Mouse (Mus musculus): ENCODE results near the gene Fstl1. TPM values are rescaled to one million over a fixed set of nuclear protein-coding genes. Genes with fewer than 3 reads are reported as not detected.

Fstl1 gene
- total and polyA plus RNA-seq, 3 experiments, result 0.34 to 0.87 (median 0.59) TPM

GRCm38 (mm10) chr16:37787558-37788194 is 11.0 kb downstream of the Fstl1 start:
- Histone ChIP-seq H3K4me3 (replicated peaks in 1 of 3; ENCODE audit: low read depth in 2 of 3, low read length in 2 of 3, poor library complexity in 1 of 3) (no peak overlapping the region), H3K9me3 (replicated peaks; ENCODE audit: low read length) (no peaks in the 10 kb centered on the region), H3K4me2 (ENCODE audit: insufficient read depth, low read depth, poor library complexity, severe bottlenecking) (no peak overlapping the region), H3K4me1 (ENCODE audit: control insufficient read depth in 1 of 2, insufficient read depth in 2 of 2) (peaks cover 3 to 4% of the 10 kb centered on the region in 2 experiments; a peak in 1 of 4 replicates), H3K27me3 (replicated peaks) (peaks cover 2% of the 10 kb centered on the region), H3K27ac (ENCODE audit: insufficient read depth, low read depth) (no peak overlapping the region), H3K79me2 (replicated peaks; ENCODE audit: control insufficient read depth, extremely low read depth, insufficient read depth, poor library complexity, severe bottlenecking) (no peaks in the 10 kb centered on the region), H3K36me3 (replicated peaks in 1 of 2; ENCODE audit: control insufficient read depth in 1 of 2, insufficient read depth in 1 of 2, low read length in 1 of 2) (no peaks in the 10 kb centered on the region), H3K9ac (ENCODE audit: insufficient read depth, low read depth) (no peak overlapping the region)
- in situ Hi-C loops (cut with MboI; ENCODE audit: low pct_ligation_motif_present, low pct_unique_long_range_greater_than_20kb, low sequenced_read_pairs), result no loop called here
- DNase-seq (ENCODE audit: extremely low read depth), result no peak
- dilution Hi-C loops (cut with MboI; ENCODE audit: extremely low pct_ligation_motif_present, extremely low pct_unique_long_range_greater_than_20kb, low sequenced_read_pairs), result no loop called here
- TF ChIP-seq IRF4 (IDR thresholded peaks at IDR 0.05; ENCODE audit: low read depth, low read length) (no peak), TBP (conservative IDR thresholded peaks at IDR 0.05; ENCODE audit: low read depth, low read length) (no peak), SIN3A (IDR thresholded peaks at IDR 0.05; ENCODE audit: low read length) (no peak), GABPA (IDR thresholded peaks at IDR 0.05; ENCODE audit: insufficient replicate concordance, low read depth, low read length) (no peak), ELF1 (IDR thresholded peaks at IDR 0.05; ENCODE audit: low read depth, low read length) (no peak), ZKSCAN1 (IDR thresholded peaks at IDR 0.05; ENCODE audit: borderline replicate concordance, low read depth, low read length) (no peak), TCF12 (IDR thresholded peaks at IDR 0.05; ENCODE audit: low read depth, low read length) (no peak), USF2 (conservative IDR thresholded peaks at IDR 0.05; ENCODE audit: low read depth, low read length) (no peak), RAD21 (IDR thresholded peaks at IDR 0.05; ENCODE audit: low read depth, low read length) (no peak), MAFK (IDR thresholded peaks at IDR 0.05; ENCODE audit: insufficient replicate concordance, low read length) (no peak), ZNF384 (IDR thresholded peaks at IDR 0.05; ENCODE audit: low read depth, low read length) (no peak), CHD2 (IDR thresholded peaks at IDR 0.05; ENCODE audit: low read length) (no peak), SMC3 (IDR thresholded peaks at IDR 0.05; ENCODE audit: low read depth, low read length) (no peak), CHD1 (IDR thresholded peaks at IDR 0.05; ENCODE audit: low read depth, low read length) (no peak), ZMIZ1 (IDR thresholded peaks at IDR 0.05; ENCODE audit: low read depth, low read length) (no peak), NELFE (IDR thresholded peaks at IDR 0.05; ENCODE audit: low read depth, low read length) (no peak), ZC3H11A (IDR thresholded peaks at IDR 0.05; ENCODE audit: low read depth, low read length) (no peak), HCFC1 (IDR thresholded peaks at IDR 0.05; ENCODE audit: low read depth, low read length) (no peak)

GRCm38 (mm10) chr16:37788367-37789014 is 11.8 kb downstream of the Fstl1 start:
- Histone ChIP-seq H3K4me3 (replicated peaks in 1 of 3; ENCODE audit: low read depth in 2 of 3, low read length in 2 of 3, poor library complexity in 1 of 3) (no peak overlapping the region), H3K79me2 (replicated peaks; ENCODE audit: control insufficient read depth, extremely low read depth, insufficient read depth, poor library complexity, severe bottlenecking) (no peaks in the 10 kb centered on the region), H3K9me3 (replicated peaks; ENCODE audit: low read length) (no peaks in the 10 kb centered on the region), H3K9ac (ENCODE audit: insufficient read depth, low read depth) (no peak overlapping the region), H3K4me2 (ENCODE audit: insufficient read depth, low read depth, poor library complexity, severe bottlenecking) (no peak overlapping the region), H3K27me3 (replicated peaks) (peaks cover 2% of the 10 kb centered on the region), H3K27ac (ENCODE audit: insufficient read depth, low read depth) (no peak overlapping the region), H3K36me3 (replicated peaks in 1 of 2; ENCODE audit: control insufficient read depth in 1 of 2, insufficient read depth in 1 of 2, low read length in 1 of 2) (no peaks in the 10 kb centered on the region), H3K4me1 (ENCODE audit: control insufficient read depth in 1 of 2, insufficient read depth in 2 of 2) (peaks cover 3 to 4% of the 10 kb centered on the region in 2 experiments; a peak in 1 of 4 replicates)
- in situ Hi-C loops (cut with MboI; ENCODE audit: low pct_ligation_motif_present, low pct_unique_long_range_greater_than_20kb, low sequenced_read_pairs), result no loop called here
- TF ChIP-seq UBTF (IDR thresholded peaks at IDR 0.05; ENCODE audit: low read depth, low read length), result no peak
- TF ChIP-seq IRF4 (IDR thresholded peaks at IDR 0.05; ENCODE audit: low read depth, low read length), result no peak
- TF ChIP-seq CTCF (conservative IDR thresholded peaks at IDR 0.05 in 1 of 2, IDR thresholded peaks at IDR 0.05 in 1 of 2; ENCODE audit: low read depth in 2 of 2, low read length in 2 of 2), result no peak
- TF ChIP-seq JUND (conservative IDR thresholded peaks at IDR 0.05; ENCODE audit: low read depth, low read length), result no peak
- no peak for TF ChIP-seq USF2 (conservative IDR thresholded peaks at IDR 0.05; ENCODE audit: low read depth, low read length)
- no peak for TF ChIP-seq EP300 (IDR thresholded peaks at IDR 0.05; ENCODE audit: low read length)
- no peak for TF ChIP-seq ZKSCAN1 (IDR thresholded peaks at IDR 0.05; ENCODE audit: borderline replicate concordance, low read depth, low read length)
- no peak for TF ChIP-seq POLR2AphosphoS2 (IDR thresholded peaks at IDR 0.05; ENCODE audit: low read depth, low read length)
- TF ChIP-seq NRF1 (IDR thresholded peaks at IDR 0.05; ENCODE audit: low read depth, low read length), result no peak
- TF ChIP-seq SIN3A (IDR thresholded peaks at IDR 0.05; ENCODE audit: low read length), result no peak
- TF ChIP-seq NELFE (IDR thresholded peaks at IDR 0.05; ENCODE audit: low read depth, low read length), result no peak
- TF ChIP-seq TBP (conservative IDR thresholded peaks at IDR 0.05; ENCODE audit: low read depth, low read length), result no peak
- TF ChIP-seq TCF12 (IDR thresholded peaks at IDR 0.05; ENCODE audit: low read depth, low read length), result no peak
- no peak for TF ChIP-seq SMC3 (IDR thresholded peaks at IDR 0.05; ENCODE audit: low read depth, low read length)
- no peak for DNase-seq (ENCODE audit: extremely low read depth)
- dilution Hi-C loops (cut with MboI; ENCODE audit: extremely low pct_ligation_motif_present, extremely low pct_unique_long_range_greater_than_20kb, low sequenced_read_pairs), result no loop called here
